Mouse (Mus musculus) adipocyte (in vitro differentiated cells): ENCODE results near the gene Gng7.

Experiments
- DNase-seq: peaks from one replicate; pipeline ENCODE4 v3.0.0-alpha.2; 2016; ENCODE audit warnings: low spot score

Gene Gng7

GRCm38 (mm10) chr10:80900318-80901247 lies 114.2 kb downstream of the Gng7 start, which contains the start of gene Timm13:
Timm13 (minus strand) TSS chr10:80900969.
- peak; percentile 100 for DNase-seq

DNA sequence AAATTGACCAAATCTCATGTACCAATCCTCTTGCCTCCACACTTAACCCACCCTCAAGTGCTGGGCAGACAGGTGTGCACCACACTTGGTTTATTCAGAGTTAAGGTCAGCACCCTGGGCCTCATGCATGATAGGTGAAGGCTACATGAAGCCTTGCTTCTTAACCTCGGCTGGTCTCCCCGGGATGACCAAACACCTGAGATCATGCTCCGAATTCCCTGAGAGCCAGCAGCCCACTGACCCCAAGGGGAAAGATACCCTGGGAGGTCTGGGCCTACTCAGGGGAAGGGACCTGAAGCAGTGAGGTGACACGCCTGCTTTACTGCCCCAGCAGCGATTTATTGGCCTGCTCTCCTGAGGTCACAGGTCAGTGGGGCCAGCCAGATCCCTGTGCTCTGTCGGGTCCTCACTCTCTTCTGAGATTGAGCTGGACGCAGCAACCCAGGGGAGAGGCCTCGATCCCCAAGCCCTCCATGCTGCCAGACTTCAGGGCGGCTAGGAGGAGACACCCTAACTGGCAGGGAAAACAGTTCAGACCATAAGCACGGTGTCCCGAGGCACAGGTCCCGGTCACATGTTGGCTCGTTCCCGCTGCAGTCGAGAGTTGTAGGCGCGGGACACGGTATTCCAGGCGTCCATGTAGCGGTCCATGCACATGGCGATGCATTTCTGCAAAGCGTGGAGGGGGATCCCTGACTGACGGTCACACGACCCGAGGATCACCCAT lies 115.0 kb downstream of the Gng7 start:
- no peak for DNase-seq

- no peak for DNase-seq
Observed at GRCm38 (mm10) chr10:80899074-80899473, 115.7 kb downstream of the Gng7 start.
